Mouse (Mus musculus) lung, embryonic 14.5 days (tissue): ENCODE data around the gene Zfp961. TPM values are rescaled to one million over a fixed set of nuclear protein-coding genes. Genes with fewer than 3 reads are reported as not detected.

ENCODE experiments used
- ATAC-seq: fragments of 200-750 bp; cut with Nextera tagmentation; 2 replicates; pipeline ENCODE4 v1.8.0; 2017; ENCODE audit warnings: mild to moderate bottlenecking, moderate TSS enrichment, moderate library complexity; ENCODE audit not compliant: insufficient read depth
- DNase-seq: peaks from one replicate; pipeline ENCODE4 v3.0.0-alpha.2; 2015
- H3K27ac ChIP-seq: fragments of 300-500 bp; sonication (generic); 2 replicates; pipeline ENCODE4 v1.5.1; 2014; ENCODE audit warnings: low read depth, mild to moderate bottlenecking, moderate library complexity
- H3K27me3 ChIP-seq: fragments of 300-500 bp; sonication (generic); 2 replicates; pipeline ENCODE4 v1.6.1; 2014; ENCODE audit warnings: low read length, control low read depth; ENCODE audit not compliant: insufficient read depth
- H3K36me3 ChIP-seq: fragments of 300-500 bp; sonication (generic); 2 replicates; pipeline ENCODE4 v1.6.1; 2014; ENCODE audit warnings: control low read depth; ENCODE audit not compliant: insufficient read depth
- H3K4me1 ChIP-seq: fragments of 300-500 bp; sonication (generic); 2 replicates; pipeline ENCODE4 v1.6.1; 2014; ENCODE audit warnings: antibody characterized with exemption, control low read depth; ENCODE audit not compliant: insufficient read depth
- H3K4me2 ChIP-seq: fragments of 300-500 bp; sonication (generic); 2 replicates; pipeline ENCODE4 v1.6.1; 2014; ENCODE audit warnings: mild to moderate bottlenecking
- H3K4me3 ChIP-seq: fragments of 300-500 bp; sonication (generic); 2 replicates; pipeline ENCODE4 v1.5.1; 2014; ENCODE audit warnings: low read depth, low read length
- H3K9ac ChIP-seq: fragments of 300-500 bp; sonication (generic); 2 replicates; pipeline ENCODE4 v1.6.1; 2014
- H3K9me3 ChIP-seq: fragments of 300-500 bp; sonication (generic); 2 replicates; pipeline ENCODE4 v1.6.1; 2016; ENCODE audit warnings: low read depth, low read length, control low read depth
- CTCF ChIP-seq: IDR thresholded peaks from 2 replicates; pipeline ENCODE4 v1.5.1; 2016; ENCODE audit warnings: antibody characterized with exemption, low read depth
- whole genome bisulfite sequencing: fragments of 180-500 bp; shearing (Covaris S2); extraction: QIAGEN DNeasy Blood & Tissue Kit; methylation state at CpG from one replicate; pipeline ENCODE4 v1.1.7; 2014; 5-methylcytosine and 5-hydroxymethylcytosine counted together
- polyA plus RNA-seq: library from polyadenylated mRNA; unstranded; fragments of >200 nt; fragmentation: Nextera tagmentation; extraction: Ambion mirVana; gene quantifications from 2 replicates; pipeline ENCODE4 v1.2.1, GENCODE M21; 2014

The Zfp961 gene
- polyA plus RNA-seq, 1 experiment from 2014 or later, result 25.7 TPM

DNA sequence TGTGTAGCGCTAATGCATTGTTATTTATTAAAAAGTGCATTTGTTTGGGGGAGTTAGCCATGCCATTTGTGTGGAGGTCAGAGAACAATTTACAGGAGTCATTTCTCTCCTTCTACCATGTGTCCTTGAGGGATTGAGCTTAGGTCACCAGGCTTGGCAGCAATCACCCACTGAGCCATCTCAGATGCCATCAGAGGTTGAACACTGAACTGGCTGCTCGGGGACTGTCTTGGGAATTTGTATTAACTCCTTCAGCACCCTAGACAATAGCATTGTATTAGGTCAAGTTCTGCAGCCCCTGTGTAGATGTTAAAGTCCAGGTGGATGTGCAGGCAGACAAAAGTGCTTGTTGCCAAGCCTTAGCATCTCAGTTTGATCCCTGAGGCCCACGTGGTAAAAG lies 13.2 kb downstream of the Zfp961 start:
- peaks cover 41% of the 10 kb centered on the region for H3K36me3 ChIP-seq
- TF ChIP-seq CTCF, result no peak
- 84% methylated on average over 3 of the region's 3 CpGs for WGBS
- no peak for DNase-seq
- H3K9me3 ChIP-seq, result no peaks in the 10 kb centered on the region; the same call in 1 of the 2 replicates
- H3K9ac ChIP-seq, result no peak overlapping the region
- H3K4me2 ChIP-seq, result no peak overlapping the region
- H3K27me3 ChIP-seq, result no peaks in the 10 kb centered on the region
- no peak overlapping the region for H3K27ac ChIP-seq
- H3K4me3 ChIP-seq, result no peak overlapping the region
- ATAC-seq, result no peak
- H3K4me1 ChIP-seq, result no peaks in the 10 kb centered on the region

DNA sequence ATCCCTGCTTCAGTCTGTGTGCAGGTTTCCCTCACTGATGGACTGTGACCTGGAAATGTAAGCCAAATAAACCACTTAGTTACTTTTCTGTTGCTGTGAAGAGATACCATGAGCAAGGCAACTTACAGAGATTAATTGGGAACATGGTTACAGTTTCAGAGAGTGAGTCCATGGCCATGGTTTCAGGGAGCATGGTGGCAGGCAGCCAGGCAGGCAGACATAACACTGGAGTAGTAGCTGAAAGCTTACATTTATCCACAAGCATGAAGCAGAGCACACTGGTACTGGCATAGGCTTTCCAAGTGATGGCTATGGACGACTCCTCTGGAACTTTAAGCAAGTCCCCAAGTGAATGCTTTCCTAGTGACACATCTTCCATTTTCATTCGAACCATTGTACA lies 14.3 kb downstream of the Zfp961 start:
- no peak overlapping the region for H3K4me2 ChIP-seq
- no peak for TF ChIP-seq CTCF
- WGBS, result 87% methylated on average over 2 of the region's 2 CpGs
- H3K36me3 ChIP-seq, result peaks cover 51% of the 10 kb centered on the region
- no peaks in the 10 kb centered on the region for H3K4me1 ChIP-seq
- H3K27me3 ChIP-seq, result no peaks in the 10 kb centered on the region
- DNase-seq (no peak), ATAC-seq (no peak)
- no peaks in the 10 kb centered on the region; the same call in 1 of the 2 replicates for H3K9me3 ChIP-seq
- H3K9ac ChIP-seq, result no peak overlapping the region
- no peak overlapping the region for H3K27ac ChIP-seq
- no peak overlapping the region for H3K4me3 ChIP-seq

DNA sequence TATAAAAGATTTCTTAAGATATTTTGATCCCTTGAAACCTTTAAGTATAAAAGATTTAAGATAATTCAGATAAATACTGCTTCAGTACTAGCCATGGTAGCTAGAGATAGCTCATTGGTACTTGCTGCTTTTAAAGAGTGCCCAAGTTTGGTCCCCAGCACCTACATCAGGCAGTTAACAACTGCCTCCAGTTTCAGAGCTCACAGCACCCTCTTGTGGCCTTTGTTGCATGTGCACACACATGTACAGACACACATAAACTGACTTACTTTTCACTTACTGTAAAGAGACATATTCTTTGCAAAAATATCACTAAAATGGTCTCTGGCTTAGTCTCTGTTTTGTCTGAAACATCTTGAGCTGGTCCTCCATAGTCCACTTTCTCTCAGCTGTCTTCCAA lies 15.6 kb downstream of the Zfp961 start:
- Histone ChIP-seq H3K27me3 (no peaks in the 10 kb centered on the region), H3K36me3 (peaks cover 51% of the 10 kb centered on the region), H3K4me3 (no peak overlapping the region), H3K4me2 (no peak overlapping the region), H3K4me1 (no peaks in the 10 kb centered on the region), H3K27ac (no peak overlapping the region), H3K9me3 (no peaks in the 10 kb centered on the region; the same call in 1 of the 2 replicates), H3K9ac (no peak overlapping the region)
- no peak for DNase-seq
- ATAC-seq, result no peak
- TF ChIP-seq CTCF, result peak; percentile 22; the same call in 1 of the 2 replicates

DNA sequence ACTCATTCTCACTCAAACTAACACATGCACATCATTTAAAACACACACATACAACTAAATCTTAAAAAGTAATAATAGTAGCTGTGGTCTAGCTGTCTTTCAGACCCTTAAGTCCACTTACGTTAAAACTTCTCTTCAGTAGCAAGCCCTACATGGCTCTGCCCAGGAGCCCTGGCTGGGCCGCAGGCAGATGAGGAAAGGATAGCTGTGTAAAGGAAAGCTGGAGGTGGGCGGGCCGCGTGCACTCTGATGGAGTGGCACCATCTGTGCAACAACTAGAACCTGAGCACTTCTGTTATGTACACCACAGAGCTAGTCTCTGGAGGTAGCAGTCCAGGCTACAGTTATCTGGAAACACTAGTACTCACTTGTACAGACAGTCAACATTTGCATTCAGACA lies 16.4 kb downstream of the Zfp961 start:
- Histone ChIP-seq H3K4me2 (no peak overlapping the region), H3K4me3 (no peak overlapping the region), H3K27ac (no peak overlapping the region), H3K27me3 (no peaks in the 10 kb centered on the region), H3K4me1 (no peaks in the 10 kb centered on the region), H3K9me3 (no peaks in the 10 kb centered on the region; the same call in 1 of the 2 replicates), H3K9ac (no peak overlapping the region), H3K36me3 (peaks cover 46% of the 10 kb centered on the region)
- TF ChIP-seq CTCF, result no peak
- DNase-seq (no peak), ATAC-seq (no peak)
- WGBS, result 94% methylated on average over 5 of the region's 5 CpGs

DNA sequence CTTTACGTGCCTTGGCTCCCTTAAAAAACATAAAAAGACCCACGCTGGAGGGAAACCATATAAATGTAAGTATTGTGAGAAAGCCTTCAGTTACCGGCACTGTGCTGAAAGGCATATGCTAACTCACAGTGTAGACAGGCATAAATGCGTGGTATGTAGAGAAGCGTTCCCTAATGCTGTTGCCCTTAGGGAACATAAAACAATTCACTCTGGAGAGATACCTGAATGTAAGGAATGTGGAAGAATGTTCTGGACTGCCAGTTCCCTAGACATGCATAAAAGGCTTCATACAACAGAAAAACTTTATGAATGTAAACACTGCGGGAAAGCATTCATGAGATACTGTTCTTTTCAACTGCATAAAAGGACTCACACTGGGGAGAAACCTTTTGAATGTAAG lies 17.3 kb downstream of the Zfp961 start:
- TF ChIP-seq CTCF, result no peak
- Histone ChIP-seq H3K4me3 (no peak overlapping the region), H3K9ac (no peak overlapping the region), H3K36me3 (peaks cover 46% of the 10 kb centered on the region), H3K4me1 (no peaks in the 10 kb centered on the region), H3K4me2 (no peak overlapping the region), H3K27me3 (no peaks in the 10 kb centered on the region), H3K9me3 (no peaks in the 10 kb centered on the region; the same call in 1 of the 2 replicates), H3K27ac (no peak overlapping the region)
- ATAC-seq (no peak), DNase-seq (no peak)
- 91% methylated on average over 6 of the region's 6 CpGs for WGBS

DNA sequence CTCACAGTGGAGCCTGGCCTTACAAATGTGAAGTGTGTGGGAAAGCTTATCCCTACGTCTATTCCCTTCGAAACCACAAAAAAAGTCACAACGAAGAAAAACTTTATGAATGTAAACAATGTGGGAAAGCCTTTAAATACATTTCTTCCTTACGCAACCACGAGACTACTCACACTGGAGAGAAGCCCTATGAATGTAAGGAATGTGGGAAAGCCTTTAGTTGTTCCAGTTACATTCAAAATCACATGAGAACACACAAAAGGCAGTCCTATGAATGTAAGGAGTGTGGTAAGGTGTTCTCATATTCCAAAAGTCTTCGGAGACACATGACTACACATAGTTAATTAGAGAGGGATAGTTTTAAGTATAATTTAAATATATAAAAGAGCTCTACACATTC lies 17.8 kb downstream of the Zfp961 start:
- no peak for ATAC-seq
- TF ChIP-seq CTCF, result no peak
- Histone ChIP-seq H3K9ac (no peak overlapping the region), H3K4me3 (no peak overlapping the region), H3K4me2 (no peak overlapping the region), H3K36me3 (peaks cover 46% of the 10 kb centered on the region), H3K9me3 (no peaks in the 10 kb centered on the region; the same call in 1 of the 2 replicates), H3K4me1 (no peaks in the 10 kb centered on the region), H3K27me3 (no peaks in the 10 kb centered on the region), H3K27ac (no peak overlapping the region)
- WGBS, result 82% methylated on average over 6 of the region's 6 CpGs
- DNase-seq, result no peak

DNA sequence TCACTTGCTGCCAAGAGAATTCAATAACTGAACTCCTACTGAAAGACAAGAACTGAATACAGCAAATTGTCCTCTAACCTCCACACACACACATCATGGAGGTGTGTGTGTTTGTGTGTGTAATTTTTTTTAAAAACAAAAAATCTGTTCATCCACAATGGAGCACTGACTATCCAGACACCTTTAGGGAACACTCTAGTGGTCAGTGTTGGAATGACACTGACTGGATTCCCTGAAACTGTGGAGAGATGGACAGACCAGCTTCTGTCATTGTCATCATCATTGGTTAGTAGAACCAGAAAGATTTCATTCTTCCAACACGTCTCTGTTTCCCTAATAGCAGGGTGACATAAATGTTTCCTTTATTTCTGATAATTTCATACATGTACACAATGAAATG lies 21.1 kb downstream of the Zfp961 start:
- DNase-seq (peak; percentile 60), ATAC-seq (no peak)
- Histone ChIP-seq H3K27me3 (no peaks in the 10 kb centered on the region), H3K4me1 (no peaks in the 10 kb centered on the region), H3K9me3 (no peaks in the 10 kb centered on the region), H3K36me3 (peaks cover 29% of the 10 kb centered on the region), H3K4me3 (no peak overlapping the region), H3K9ac (no peak overlapping the region), H3K27ac (no peak overlapping the region), H3K4me2 (no peak overlapping the region)
- peak; percentile 77 for TF ChIP-seq CTCF
- 64% methylated on average over 1 of the region's 1 CpGs for WGBS

DNA sequence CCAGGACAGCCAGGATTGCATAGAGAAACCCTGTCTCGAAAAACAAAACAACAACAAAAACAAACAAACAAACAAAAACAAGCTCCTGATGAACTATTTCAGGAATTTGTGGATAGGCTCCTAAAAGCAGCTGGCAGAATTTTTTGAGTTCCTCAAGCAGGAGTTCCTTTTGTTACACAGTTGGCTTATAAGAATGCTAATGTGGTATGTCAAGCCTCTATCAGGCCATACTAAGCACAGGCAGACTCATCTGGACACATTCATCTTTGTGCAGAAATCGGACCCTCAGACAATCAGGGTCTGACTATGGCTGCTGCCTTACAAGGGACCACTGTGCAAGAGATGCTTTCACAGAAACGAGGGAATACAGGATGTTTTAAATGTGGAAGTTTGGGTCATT lies 23.4 kb downstream of the Zfp961 start:
- no peak overlapping the region for H3K9ac ChIP-seq
- H3K4me3 ChIP-seq, result no peak overlapping the region
- H3K27ac ChIP-seq, result no peak overlapping the region
- H3K27me3 ChIP-seq, result no peaks in the 10 kb centered on the region
- H3K4me1 ChIP-seq, result no peaks in the 10 kb centered on the region
- ATAC-seq (no peak), DNase-seq (no peak)
- 75% methylated on average over 3 of the region's 3 CpGs for WGBS
- H3K4me2 ChIP-seq, result no peak overlapping the region
- H3K36me3 ChIP-seq, result peaks cover 8% of the 10 kb centered on the region; the same call in 1 of the 2 replicates
- TF ChIP-seq CTCF, result no peak
- no peaks in the 10 kb centered on the region for H3K9me3 ChIP-seq
